Mouse (Mus musculus): ENCODE data around the gene Atp11b.

DNA sequence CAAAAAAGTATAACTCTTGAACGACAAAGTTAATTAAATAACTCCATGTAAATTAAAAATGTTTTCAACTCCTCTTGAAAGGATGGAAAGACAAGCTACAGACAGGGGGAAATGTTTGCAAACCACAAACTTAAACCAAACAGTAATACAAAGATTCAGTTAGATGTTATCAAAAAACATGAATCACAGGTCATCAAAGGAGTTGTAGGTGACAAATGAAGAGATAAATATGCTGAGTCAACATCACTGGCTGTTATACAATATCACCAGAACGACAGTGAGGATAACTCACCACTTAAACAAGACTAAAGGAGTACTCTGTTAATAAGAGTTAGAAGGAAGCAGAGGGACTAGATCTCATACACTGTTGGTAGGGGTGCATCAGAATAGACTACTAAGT lies 48.1 kb downstream of the Atp11b start:
- TF ChIP-seq POLR2A (IDR thresholded peaks at IDR 0.05; ENCODE audit: control insufficient read depth, low read depth, low read length) (no peak), CTCF (IDR thresholded peaks at IDR 0.05; ENCODE audit: control insufficient read depth, insufficient read depth, insufficient replicate concordance, low read depth, low read length) (no peak)

Data from testis, adult 2 months (tissue).